Mouse (Mus musculus): ENCODE data around the gene Gm9945.

Gm9945 gene

DNA sequence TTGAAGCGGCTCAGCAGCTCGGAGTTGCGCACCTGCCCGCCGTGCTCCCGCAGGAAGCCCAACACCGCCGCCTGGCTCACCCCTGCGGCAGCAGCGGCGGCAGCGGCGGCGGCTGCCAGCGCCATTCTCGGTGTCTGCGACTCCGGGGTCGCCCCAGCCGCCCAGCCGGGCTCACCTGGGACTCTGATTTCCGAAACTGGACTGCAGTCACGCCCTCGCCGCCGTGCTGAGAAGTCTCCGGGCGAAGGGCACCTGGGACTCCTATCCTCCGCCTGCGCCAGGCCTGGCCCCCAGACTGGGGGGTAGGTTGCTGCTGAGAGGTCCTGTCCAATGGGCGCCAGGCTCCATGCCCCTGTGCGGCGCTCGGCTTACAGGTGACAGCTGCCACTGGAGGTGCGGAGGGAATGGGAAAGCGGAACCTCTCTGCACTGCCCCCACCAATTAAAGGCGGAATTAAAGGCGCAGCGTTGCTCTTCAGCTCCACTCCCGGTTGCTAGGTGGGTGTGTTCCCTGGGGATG, at the start of gene Gm9945, which contains the start of gene Sowaha:
Gene Gm9945 (plus strand): TSS at position 384 of the 519 bp plus-strand sequence.
Gene Sowaha (minus strand): TSS at position 492 of the 519 bp plus-strand sequence.
- peak; percentile 37 for DNase-seq (ENCODE audit: low spot score)

DNA sequence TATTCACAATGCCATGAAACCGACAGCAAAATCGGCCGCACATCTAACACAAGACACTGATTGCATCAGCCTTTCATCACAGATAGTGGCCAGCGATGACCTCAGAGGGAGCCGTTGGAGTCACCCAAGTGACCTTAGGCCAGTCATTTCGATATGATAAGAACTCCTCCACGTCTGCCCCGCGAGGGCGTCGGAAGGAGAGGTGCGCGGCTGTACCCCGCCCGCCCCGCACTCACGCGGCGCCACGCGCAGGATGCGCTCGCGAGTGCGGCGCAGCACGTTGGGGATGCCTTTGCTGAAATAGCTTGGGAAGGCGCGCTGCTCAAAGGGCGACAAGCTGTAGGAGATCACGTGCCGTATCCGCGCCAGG, 49.7 kb upstream of the Gm9945 start:
- DNase-seq (ENCODE audit: low spot score), result no peak

DNA sequence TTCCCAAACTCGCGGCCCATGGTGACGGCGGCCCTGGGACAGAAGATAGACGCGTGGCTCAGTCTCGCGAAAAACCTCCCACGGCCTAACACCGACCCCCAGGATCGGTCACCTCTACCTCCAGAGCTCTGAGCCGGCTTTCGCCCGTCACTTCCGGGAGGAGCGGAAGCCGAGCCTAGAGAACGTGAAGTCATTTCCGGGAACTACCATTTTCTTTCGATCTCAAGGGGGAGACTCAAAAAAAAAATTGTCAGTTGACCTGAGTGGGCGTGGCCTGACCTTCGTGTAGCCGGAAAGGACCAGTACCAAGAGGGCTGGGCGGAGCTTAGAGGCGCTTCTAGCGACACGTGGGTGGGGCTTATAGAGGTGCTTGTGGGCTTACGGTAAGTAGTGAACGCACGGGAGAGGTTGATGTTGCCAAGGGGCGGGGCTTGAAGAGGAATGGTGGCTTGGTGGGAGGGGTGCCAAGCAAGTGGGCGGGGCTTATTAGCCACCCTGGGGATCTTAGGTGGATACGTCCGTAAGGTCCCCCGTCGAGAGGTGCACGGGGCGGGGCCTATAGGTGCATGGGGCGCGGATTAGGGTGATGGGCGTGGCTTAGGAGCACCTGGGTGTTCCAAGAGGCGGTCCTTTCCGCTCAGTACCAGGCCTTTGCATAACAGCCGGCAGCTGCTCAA, 49.2 kb upstream of the Gm9945 start, which contains the start of the genes Uqcrq and Gdf9:
Gene Uqcrq (minus strand): TSS at position 162 of the 677 bp plus-strand sequence.
Gene Gdf9 (plus strand): TSS at position 354 of the 677 bp plus-strand sequence.
- DNase-seq (ENCODE audit: low spot score), result peak; percentile 100

DNA sequence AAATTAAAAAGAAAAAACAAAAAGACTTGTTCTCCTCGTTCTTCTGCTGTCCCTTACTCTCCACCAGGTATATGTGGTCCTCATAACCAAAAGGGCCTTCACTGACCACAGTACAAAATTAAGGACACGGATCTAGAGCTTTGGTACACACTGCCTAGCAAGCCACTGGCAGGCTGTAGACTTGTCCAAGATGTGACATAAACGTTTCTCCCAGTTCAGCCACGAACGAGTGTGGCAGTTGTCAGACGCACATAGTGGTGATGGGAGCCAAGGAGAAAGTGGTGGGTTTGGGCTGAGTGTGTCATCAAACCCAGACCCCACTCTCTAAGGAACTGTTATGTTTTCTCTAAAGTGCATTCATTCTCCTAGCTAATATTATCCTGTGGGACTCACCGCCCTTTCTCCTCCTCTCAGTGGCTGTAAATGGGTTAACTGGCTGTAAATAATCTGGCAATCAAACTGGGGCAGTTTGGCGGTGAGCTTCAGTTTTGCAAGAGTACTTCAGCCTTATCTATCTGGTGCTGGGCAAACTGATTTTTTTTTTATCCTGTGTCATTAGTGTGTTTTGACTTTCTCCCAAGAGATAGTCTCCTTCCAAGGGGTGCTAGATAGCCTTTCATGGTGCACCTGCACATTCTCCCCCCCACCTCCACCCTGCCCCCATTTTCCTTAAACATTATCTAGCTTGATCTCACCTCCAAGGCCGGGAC, 48.5 kb upstream of the Gm9945 start:
- peak; percentile 31 for DNase-seq (ENCODE audit: low spot score)

DNA sequence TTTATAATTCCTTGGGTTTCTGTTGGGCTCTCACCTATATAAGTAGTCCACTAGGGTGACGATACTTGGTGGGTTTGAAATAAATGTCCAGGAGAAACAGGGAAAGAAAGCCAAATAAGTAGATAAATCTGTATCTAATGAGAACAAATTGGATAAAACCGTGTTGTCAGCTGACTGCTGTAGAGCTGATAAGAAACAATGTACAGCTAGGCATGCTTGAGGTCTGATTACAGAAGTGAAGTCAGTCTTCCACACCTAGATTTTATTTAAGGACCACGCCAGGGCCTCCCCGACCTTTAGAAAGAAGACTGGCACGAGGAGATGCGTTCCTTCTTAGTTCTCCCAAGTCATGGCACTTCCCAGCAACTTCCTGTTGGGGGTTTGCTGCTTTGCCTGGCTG, 46.9 kb upstream of the Gm9945 start:
- no peak for DNase-seq (ENCODE audit: low spot score)

DNA sequence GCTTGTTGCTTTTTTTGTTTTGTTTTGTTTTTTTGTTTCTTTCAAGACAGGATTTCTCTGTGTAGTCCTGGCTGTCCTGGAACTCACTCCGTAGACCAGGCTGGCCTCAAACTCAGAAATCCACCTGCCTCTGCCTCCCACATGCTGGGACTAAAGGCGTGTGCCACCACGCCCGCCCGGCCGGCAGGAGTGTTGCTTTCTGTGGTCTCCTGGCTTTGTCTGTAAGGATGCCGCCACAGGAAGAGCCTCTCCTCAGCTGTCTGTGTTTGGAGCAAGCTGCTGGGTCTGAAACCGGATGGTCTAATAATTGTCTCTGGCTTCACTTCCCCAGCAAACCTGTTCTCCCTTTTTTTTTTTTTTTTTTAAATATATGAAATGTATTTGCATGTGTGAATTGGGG, 44.5 kb upstream of the Gm9945 start:
- DNase-seq (ENCODE audit: low spot score), result no peak

DNA sequence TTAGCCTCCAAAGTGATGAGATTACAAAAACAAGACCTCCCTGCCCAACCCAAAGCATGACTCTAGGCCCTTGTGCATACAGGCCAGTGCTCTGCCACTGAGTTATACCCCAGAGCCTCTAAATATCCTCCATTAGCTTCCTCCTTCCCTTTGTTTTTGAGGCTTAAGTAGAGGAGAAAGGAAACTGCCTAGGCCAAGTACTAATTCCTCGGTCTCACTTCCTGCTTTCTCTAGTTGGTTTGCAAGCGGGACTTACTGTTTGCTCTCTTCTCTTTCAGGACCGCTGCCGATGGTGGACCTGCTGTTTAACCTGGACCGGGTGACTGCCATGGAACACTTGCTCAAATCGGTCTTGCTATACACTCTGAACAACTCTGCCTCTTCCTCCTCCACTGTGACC, 43.6 kb upstream of the Gm9945 start:
- no peak for DNase-seq (ENCODE audit: low spot score)

DNA sequence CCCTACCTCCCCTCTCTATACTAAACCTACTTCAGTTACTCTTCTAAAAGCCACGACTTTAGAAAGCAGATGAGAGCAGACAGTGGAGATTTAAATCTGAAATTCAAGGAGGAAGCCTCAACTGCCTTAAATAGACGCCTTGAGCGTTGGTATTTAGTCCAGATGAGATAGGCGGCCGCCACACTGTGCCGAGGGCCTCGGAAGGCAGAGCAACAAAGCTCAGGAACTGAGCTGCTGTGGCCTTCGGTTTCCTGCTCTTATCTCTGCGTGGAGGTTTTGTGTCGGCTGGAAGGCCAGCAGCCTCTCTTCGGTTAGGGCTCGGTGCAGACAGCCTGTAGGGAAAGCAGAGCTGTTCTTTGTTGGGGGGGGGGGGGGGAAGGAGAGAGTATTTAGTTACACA, 38.0 kb upstream of the Gm9945 start:
- no peak for DNase-seq (ENCODE audit: low spot score)

DNA sequence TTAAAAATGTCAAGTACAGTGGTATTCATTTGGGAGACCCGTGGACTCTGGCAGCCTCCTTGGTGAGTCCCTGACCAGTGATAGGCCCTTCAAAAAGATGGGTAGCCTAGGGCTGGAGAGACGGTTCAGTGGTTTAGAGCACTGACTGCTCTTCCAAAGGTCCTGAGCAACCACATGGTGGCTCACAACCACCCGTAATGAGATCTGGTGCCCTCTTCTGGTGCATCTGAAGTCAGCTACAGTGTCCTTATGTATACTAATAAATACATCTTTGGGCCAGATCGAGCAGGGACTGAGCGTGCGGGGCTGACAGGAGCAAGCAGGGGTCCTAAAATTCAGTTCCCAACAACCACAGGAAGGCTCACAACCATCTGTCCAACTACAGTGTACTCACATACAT, 36.1 kb upstream of the Gm9945 start:
- peak; percentile 57 for DNase-seq (ENCODE audit: low spot score)

DNA sequence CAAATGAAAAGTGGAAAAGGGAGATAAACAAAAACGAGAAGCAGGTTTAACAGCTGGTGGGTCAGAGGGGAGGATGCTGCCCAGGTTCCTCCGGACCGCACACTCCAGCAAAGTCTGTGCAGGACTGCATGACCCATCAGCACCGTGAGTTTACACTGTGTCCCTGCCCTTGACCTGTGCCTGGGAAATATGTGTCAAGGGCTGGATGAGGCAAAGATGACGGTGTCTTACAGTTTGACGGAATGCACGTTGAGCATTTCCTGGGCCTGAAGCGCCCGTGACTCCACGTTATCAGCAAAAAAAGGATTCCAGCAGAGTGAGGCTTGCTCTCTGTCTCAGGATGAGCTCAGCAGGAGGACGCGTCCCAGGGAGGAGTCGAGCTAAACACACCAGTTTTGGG, 34.4 kb upstream of the Gm9945 start:
- no peak for DNase-seq (ENCODE audit: low spot score)

DNA sequence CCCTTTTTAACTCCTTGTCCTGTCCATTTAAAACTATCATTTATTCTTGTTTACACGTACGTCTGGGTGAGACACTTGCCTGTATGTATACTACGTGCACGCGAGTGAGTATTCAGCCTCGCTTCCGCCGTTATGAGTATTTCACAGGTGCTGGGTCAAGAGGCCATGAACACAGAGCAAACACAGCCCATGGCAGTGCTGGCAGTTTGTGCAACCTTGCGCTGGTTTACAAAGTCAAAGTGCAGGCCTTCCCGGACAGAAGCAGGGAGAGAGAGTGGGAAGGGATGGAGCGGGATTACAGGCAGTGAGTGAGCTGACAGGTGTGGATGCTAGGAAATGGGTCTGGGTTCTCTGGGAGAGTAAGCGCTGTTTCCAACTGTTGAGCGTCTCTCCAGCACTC, 33.8 kb upstream of the Gm9945 start:
- no peak for DNase-seq (ENCODE audit: low spot score)

DNA sequence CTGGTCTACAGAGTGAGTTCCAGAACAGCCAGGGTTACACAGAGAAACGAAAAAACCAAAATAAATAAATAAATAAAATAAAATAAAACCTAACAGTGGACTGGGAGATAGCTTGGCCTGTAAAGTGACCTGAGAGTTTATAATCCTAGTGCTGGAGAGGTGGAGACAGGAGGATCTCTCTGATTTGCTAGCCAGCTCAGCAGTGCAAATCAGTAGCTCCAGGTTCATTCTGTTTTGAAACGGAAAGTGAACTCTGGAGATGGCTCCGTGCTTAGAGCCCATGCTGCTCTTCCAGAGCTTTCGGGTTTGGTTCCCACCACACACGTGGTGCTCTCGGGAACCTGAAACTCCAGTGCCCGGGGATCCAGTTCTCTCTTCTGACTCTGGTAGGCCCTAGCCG, 32.0 kb upstream of the Gm9945 start:
- DNase-seq (ENCODE audit: low spot score), result no peak

DNA sequence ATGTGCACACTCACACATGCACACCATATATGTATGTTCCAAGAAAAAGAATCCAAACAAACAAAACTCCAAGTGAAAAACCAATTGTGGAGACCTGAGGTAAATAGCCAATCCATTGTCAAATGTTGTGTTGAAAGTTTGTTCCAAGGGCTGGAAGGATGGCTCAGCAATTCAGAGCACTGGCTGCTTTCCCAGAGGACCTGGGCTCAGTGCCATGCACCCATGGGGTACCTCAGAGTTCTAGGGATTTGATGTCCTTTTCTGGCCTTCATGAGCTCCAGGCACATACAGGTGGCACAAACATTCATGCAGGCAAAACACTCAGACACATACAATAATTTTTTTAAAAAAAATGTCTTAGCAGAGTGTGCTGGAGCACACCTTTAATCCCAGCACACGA, 31.4 kb upstream of the Gm9945 start:
- no peak for DNase-seq (ENCODE audit: low spot score)

DNA sequence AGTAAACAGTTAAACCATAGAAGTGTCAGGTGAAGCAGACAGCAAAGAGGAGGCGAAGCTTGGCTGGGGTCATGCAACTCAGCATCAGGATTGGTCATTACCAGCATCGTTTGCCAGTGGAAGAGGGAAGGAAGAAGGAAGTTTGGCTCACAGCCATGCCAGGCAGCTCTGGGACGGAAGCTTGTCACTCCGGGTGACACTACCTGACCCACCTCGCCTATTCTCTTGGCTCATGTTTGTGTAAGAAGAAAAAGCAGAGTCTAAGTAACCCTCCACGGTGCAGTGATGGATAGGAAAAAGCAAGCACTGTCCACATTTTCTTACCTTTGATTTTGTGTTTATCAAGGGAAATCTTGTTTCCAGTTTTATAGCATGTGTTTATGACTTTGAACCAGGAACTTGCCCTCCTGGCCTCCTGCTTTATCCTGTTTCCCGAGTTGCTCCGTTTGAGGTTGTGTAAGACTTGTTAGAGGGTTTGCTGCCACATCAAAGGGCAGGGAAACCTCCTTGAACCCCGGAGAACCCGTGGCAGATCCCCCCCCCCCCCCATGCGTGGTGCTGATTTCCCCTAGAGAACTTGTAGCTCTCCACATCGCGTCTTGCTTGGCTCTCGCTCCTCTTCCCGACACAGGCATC, 29.8 kb upstream of the Gm9945 start:
- no peak for DNase-seq (ENCODE audit: low spot score)

DNA sequence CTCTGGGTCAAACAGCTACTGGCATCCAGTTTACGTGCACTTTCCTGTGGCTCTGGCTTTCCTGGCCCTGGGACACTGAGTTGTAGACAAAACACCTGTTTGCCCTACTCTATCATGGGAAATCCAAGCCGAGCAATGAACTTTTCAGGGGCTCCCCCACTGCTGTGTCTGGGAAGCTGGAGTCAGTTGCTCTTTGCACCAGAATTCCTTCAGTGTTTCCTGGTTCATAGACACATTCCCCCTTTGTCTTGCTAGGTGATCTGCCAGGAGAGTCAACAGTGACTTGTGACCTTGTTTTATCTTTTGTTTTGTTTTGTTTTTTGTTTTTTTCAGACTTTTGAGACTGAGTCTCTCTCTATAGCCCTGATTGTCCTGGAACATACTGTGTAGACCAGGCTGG, 28.6 kb upstream of the Gm9945 start:
- no peak for DNase-seq (ENCODE audit: low spot score)

DNA sequence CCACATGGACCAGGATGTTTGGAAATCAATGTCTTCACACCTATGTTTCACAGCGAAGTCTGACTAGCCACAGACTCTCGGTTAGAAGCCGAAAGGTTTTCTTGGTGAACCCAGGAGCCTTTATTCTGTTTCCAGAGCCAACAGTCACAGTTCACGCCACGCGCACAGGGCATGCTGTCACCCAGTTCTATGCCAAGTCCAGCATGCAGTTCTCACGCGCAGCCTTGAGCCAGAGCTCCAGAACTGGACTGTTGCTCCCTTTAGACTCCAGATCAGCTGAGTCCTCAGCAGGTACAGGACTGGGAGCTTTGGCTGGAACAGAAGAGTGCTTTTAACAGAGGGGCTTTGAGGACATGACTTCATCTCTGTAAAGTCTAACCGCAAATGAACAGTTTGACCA, 27.6 kb upstream of the Gm9945 start:
- no peak for DNase-seq (ENCODE audit: low spot score)

DNA sequence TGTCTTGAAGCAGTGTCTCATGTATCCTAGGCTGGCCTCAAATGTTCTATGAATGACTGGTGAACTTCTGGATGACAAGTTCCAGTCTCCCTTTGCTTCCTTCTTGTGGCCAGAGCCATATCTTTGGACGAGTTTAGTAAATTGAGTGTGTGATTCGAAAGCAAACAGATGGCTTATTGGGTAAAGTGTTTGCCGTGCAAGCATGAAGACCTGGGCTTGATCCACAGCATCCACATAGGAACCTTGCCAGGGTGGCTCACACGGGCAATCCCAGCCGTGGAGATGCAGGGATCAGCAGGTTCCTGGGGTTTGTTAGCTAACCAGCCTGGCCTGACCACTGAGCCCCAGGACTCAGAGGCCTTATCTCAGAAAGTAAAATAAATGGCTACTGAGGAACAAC, 26.9 kb upstream of the Gm9945 start:
- DNase-seq (ENCODE audit: low spot score), result no peak

DNA sequence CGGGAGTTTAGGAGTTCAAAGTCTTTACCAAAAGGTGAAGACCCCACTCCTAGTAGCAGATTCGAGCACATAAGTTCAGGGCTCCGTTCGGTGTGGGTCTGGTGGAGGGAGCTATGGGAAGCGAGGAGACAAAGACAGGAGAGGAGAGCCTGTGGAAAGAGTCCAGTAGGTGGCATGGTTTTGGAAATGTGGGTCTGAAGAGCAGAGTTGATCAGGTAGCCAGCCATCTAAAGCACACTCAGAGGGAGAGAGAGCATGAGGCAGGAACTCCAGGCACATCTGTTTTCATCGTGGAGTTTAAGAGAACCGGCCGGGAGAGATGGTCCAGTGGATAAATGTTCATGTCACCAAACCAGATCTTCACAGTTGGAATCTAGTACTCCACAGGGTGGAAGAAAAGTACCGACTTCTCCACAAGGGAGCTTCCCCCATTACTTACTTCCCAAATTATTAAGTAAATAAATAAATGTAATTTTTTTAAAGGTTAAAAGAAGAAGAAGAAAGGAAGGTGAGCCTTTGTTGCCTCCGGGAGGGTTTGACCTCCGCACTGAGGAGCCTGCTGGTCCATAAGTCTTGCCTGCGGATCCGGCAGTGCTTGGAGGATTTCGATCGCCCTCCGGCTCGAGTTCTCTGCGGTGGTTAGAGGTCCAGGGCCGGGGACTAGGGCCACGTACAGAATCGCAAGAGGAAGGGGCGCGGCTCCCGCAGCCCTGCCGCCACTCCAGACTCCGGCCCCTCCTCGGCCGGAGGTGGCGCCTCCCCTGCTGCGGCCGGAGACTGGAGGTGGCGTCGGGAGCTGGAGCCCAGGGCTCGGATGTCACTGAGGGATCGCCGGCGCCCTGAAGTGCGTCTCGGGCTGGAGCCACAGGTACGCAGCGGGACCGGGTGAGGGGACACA, 23.2 kb upstream of the Gm9945 start, which contains the start of the genes Gm10447 and Shroom1:
Gene Gm10447 (minus strand): TSS at position 637 of the 898 bp plus-strand sequence.
Gene Shroom1 (plus strand): TSS at position 732 of the 898 bp plus-strand sequence.
- peak; percentile 65 for DNase-seq (ENCODE audit: low spot score)

DNA sequence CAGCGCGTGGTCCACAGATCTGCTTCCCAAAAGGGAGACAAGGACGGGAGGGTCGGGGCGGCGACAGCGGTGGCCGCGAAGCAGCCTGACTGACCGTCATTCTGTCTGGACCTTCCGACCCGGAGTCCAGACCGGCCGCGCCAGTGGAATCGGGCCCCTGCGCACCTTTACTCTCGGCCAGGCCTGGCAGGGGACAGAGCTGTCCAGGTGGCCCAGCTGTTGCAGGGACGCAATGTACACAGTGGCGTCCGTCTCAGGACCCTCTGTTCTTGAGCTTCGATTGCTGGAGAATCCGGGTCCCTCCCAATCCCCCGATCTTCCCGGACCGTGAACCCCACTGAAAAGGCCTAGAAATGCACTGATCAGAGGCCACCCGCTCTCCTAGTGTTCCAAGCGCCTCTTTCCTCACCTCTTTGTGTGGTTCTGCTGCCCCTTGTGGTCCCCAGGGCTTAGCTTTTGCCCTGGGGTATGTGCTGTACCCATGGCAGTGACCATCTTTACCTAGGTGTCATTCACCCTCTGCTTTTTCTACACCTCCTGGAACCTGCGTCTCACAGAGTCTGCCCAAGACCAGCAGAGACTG, 22.5 kb upstream of the Gm9945 start:
- DNase-seq (ENCODE audit: low spot score), result no peak

DNA sequence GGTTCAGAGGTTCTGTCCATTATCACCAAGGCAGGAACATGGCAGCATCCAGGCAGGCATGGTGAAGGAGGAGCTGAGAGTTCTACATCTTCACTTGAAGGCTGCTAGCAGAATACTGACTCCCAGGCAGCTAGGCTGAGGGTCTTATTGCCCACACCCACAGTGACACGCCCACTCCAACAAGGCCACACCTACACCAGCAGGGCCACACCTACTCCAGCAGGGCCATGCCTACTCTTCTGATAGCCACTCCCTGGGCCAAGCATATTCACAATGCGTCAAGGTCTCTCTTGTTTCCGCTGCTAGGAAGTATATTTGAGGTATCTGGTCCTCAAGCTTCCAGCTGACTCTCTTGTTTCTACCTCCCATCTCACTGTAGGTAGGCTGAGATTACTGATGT, 21.0 kb upstream of the Gm9945 start:
- no peak for DNase-seq (ENCODE audit: low spot score)

DNA sequence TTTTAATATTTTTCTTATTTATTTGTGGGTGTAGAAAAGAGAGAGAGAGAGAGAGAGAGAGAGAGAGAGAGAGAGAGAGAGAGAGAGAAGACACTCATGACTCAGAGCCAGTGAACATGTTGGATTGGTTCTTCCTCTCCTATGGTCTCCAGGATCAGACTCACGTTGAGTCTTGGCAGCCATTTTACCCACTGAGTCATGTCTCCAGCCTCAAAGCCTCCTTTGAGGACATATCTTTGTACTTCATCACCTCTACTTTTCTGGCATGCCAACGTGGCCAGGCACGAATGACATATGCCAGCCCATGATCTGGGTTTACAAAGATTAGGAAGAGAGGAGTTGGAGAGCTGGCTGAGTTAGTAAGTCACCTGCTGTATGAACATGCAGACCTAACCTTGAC, 19.8 kb upstream of the Gm9945 start:
- DNase-seq (ENCODE audit: low spot score), result no peak
